Mouse (Mus musculus): ENCODE measurements at regions not wholly inside any gene's neighbourhood (a gene's known extent, or its start where the extent isn't known, plus 50 kb on each side); places are given as distances from the start of the nearest gene placed in this dataset.

DNA sequence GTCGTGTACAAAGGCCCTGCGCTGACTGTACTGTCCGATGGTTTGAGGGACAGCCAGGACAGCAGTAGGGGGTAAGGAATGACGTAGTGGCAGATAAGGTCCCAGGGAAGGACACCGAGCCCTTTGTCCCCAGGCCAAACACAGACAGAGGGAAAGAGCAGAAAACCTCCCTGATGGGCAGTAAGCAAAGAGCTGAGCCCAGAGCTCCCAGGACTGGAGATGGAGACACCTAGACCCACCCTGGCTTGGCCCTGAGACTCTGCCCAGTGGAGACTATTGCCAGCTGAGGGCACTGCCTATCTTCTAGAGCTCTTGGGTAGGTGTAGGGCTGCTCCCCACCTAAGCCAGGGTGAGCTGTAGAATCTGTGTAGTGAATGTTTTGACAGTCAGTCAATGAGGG is 116.5 kb upstream of the 1600014C23Rik start:
- TF ChIP-seq CTCF (IDR thresholded peaks at IDR 0.05) (peak; percentile 43), POLR2A (IDR thresholded peaks at IDR 0.05; ENCODE audit: insufficient read depth, low read depth, low read length) (no peak), EP300 (IDR thresholded peaks at IDR 0.05; ENCODE audit: insufficient read depth, low read depth, low read length) (0 out of 2 replicates have a peak, but pooled peaks have one; percentile 14)
